Mouse (Mus musculus): Measurements from ENCODE around the gene Astn2. TPM values are rescaled to one million over a fixed set of nuclear protein-coding genes. Genes with fewer than 3 reads are reported as not detected.

Astn2 gene
- polyA plus RNA-seq, 1 experiment, result not detected

GRCm38 (mm10) chr4:65367135-65367534 is 1037.3 kb downstream of the Astn2 start:
- no peak for TF ChIP-seq GATA1 (IDR thresholded peaks at IDR 0.05; ENCODE audit: borderline replicate concordance, low read length)
- no peak for TF ChIP-seq FLI1 (IDR thresholded peaks at IDR 0.05; ENCODE audit: low read length)
- Histone ChIP-seq H3K27me3 (replicated peaks) (no peaks in the 10 kb centered on the region), H3K4me3 (replicated peaks) (no peak overlapping the region), H3K36me3 (replicated peaks; ENCODE audit: low read length) (no peaks in the 10 kb centered on the region), H3K4me1 (no peaks in the 10 kb centered on the region), H3K9me3 (no peaks in the 10 kb centered on the region)

GRCm38 (mm10) chr4:65354580-65354979 is 1049.8 kb downstream of the Astn2 start:
- Histone ChIP-seq H3K27me3 (replicated peaks) (no peaks in the 10 kb centered on the region), H3K9me3 (peaks cover 4% of the 10 kb centered on the region; the same call in 1 of the 2 replicates), H3K4me3 (replicated peaks) (no peak overlapping the region), H3K36me3 (replicated peaks; ENCODE audit: low read length) (no peaks in the 10 kb centered on the region), H3K4me1 (no peaks in the 10 kb centered on the region)
- TF ChIP-seq FLI1 (IDR thresholded peaks at IDR 0.05; ENCODE audit: low read length), result no peak
- TF ChIP-seq GATA1 (IDR thresholded peaks at IDR 0.05; ENCODE audit: borderline replicate concordance, low read length), result no peak

GRCm38 (mm10) chr4:65350521-65350920 is 1053.9 kb downstream of the Astn2 start:
- TF ChIP-seq GATA1 (IDR thresholded peaks at IDR 0.05; ENCODE audit: borderline replicate concordance, low read length) (no peak), FLI1 (IDR thresholded peaks at IDR 0.05; ENCODE audit: low read length) (no peak)
- no peak overlapping the region for H3K4me3 ChIP-seq (replicated peaks)
- H3K36me3 ChIP-seq (replicated peaks; ENCODE audit: low read length), result no peaks in the 10 kb centered on the region
- no peaks in the 10 kb centered on the region for H3K27me3 ChIP-seq (replicated peaks)
- H3K4me1 ChIP-seq, result no peaks in the 10 kb centered on the region
- H3K9me3 ChIP-seq, result peaks cover 4% of the 10 kb centered on the region; the same call in 1 of the 2 replicates

GRCm38 (mm10) chr4:65341766-65342165 is 1062.6 kb downstream of the Astn2 start:
- no peaks in the 10 kb centered on the region for H3K36me3 ChIP-seq (replicated peaks; ENCODE audit: low read length)
- H3K4me1 ChIP-seq, result no peaks in the 10 kb centered on the region
- no peak overlapping the region for H3K4me3 ChIP-seq (replicated peaks)
- no peaks in the 10 kb centered on the region for H3K27me3 ChIP-seq (replicated peaks)
- no peak for TF ChIP-seq FLI1 (IDR thresholded peaks at IDR 0.05; ENCODE audit: low read length)
- TF ChIP-seq GATA1 (IDR thresholded peaks at IDR 0.05; ENCODE audit: borderline replicate concordance, low read length), result no peak
- no peaks in the 10 kb centered on the region for H3K9me3 ChIP-seq

- no peaks in the 10 kb centered on the region for H3K4me1 ChIP-seq
- TF ChIP-seq FLI1 (IDR thresholded peaks at IDR 0.05; ENCODE audit: low read length) (no peak), GATA1 (IDR thresholded peaks at IDR 0.05; ENCODE audit: borderline replicate concordance, low read length) (no peak)
- H3K36me3 ChIP-seq (replicated peaks; ENCODE audit: low read length), result no peaks in the 10 kb centered on the region
- no peaks in the 10 kb centered on the region for H3K27me3 ChIP-seq (replicated peaks)
- H3K9me3 ChIP-seq, result no peaks in the 10 kb centered on the region
- H3K4me3 ChIP-seq (replicated peaks), result no peak overlapping the region
Measured at GRCm38 (mm10) chr4:65333718-65334117, 1070.7 kb downstream of the Astn2 start.
